Comparison of ENCODE assay signal across 19 mouse cellular contexts in genomic region chr4:115513964-115514363, GRCm38 (mm10). TPM values are rescaled to one million over a fixed set of nuclear protein-coding genes. Genes with fewer than 3 reads are reported as not detected.
"Had no signal": no experiment of that assay in that cellular context is flagged by ENCODE, and none has a peak within 500 bp of the region (broad histone marks: within the 10 kb centered on the region; RNA-seq: fewer than 3 reads in every experiment).

No protein-coding gene starts in this region.

RNA-seq across cellular contexts. Expression of gene Cyp4a10, which starts 4.1 kb away (rescaled TPM):
- total RNA-seq: layer of hippocampus, adult 18-20 months; layer of hippocampus, postnatal 14 days; left cerebral cortex, adult 8-10 months; left cerebral cortex, postnatal 14 days; left cerebral cortex, postnatal 4 days; megakaryocyte, adult 5-6 weeks had no signal
- polyA plus RNA-seq: limb, embryonic 12.5 days; limb, embryonic 15.5 days; liver, embryonic 12.5 days; liver, embryonic 15.5 days; lung, embryonic 14.5 days; macrophage; midbrain, embryonic 12.5 days; midbrain, embryonic 15.5 days; neural tube, embryonic 12.5 days; neural tube, embryonic 15.5 days; thymus, postnatal 0 days had no signal

RNA-seq across cellular contexts. Expression of gene Cyp4a14, which starts 18.0 kb away (rescaled TPM):
- total RNA-seq: layer of hippocampus, adult 18-20 months; layer of hippocampus, postnatal 14 days; left cerebral cortex, adult 8-10 months; left cerebral cortex, postnatal 14 days; left cerebral cortex, postnatal 4 days; megakaryocyte, adult 5-6 weeks had no signal
- polyA plus RNA-seq: limb, embryonic 12.5 days; limb, embryonic 15.5 days; liver, embryonic 12.5 days; liver, embryonic 15.5 days; lung, embryonic 14.5 days; macrophage; midbrain, embryonic 12.5 days; midbrain, embryonic 15.5 days; neural tube, embryonic 12.5 days; neural tube, embryonic 15.5 days; stomach, embryonic 15.5 days; thymus, postnatal 0 days had no signal

RNA-seq across cellular contexts. Expression of gene Cyp4a31, which starts 49.5 kb away (rescaled TPM):
- total RNA-seq: layer of hippocampus, adult 18-20 months; layer of hippocampus, postnatal 14 days; left cerebral cortex, adult 8-10 months; left cerebral cortex, postnatal 14 days; left cerebral cortex, postnatal 4 days; megakaryocyte, adult 5-6 weeks had no signal
- polyA plus RNA-seq: limb, embryonic 12.5 days; limb, embryonic 15.5 days; liver, embryonic 12.5 days; lung, embryonic 14.5 days; lung, postnatal 0 days; macrophage; midbrain, embryonic 12.5 days; midbrain, embryonic 15.5 days; neural tube, embryonic 12.5 days; neural tube, embryonic 15.5 days; stomach, embryonic 15.5 days; thymus, postnatal 0 days had no signal
